Mouse (Mus musculus) hindbrain, embryonic 13.5 days (tissue): ENCODE measurements around the gene Kcnq5. TPM values are rescaled to one million over a fixed set of nuclear protein-coding genes. Genes with fewer than 3 reads are reported as not detected.

Experiments
- ATAC-seq: fragments of 200-750 bp; cut with Nextera tagmentation; 2 replicates; pipeline ENCODE4 v1.8.0; 2017; ENCODE audit warnings: moderate TSS enrichment; ENCODE audit not compliant: low FRiP score
- H3K27ac ChIP-seq: fragments of 300-500 bp; sonication (generic); 2 replicates; pipeline ENCODE4 v1.5.1; 2015; ENCODE audit warnings: inconsistent platforms, mild to moderate bottlenecking, moderate library complexity
- H3K27me3 ChIP-seq: fragments of 300-500 bp; sonication (generic); 2 replicates; pipeline ENCODE4 v1.6.1; 2015; ENCODE audit warnings: mild to moderate bottlenecking, inconsistent platforms
- H3K36me3 ChIP-seq: fragments of 300-500 bp; sonication (generic); 2 replicates; pipeline ENCODE4 v1.6.1; 2015; ENCODE audit warnings: mild to moderate bottlenecking, inconsistent platforms
- H3K4me1 ChIP-seq: fragments of 300-500 bp; sonication (generic); replicated peaks from 2 replicates; pipeline ENCODE4 v1.6.1; 2015; ENCODE audit warnings: inconsistent platforms
- H3K4me2 ChIP-seq: fragments of 300-500 bp; sonication (generic); 2 replicates; pipeline ENCODE4 v1.6.1; 2015; ENCODE audit warnings: inconsistent platforms, mild to moderate bottlenecking, moderate library complexity
- H3K4me3 ChIP-seq: fragments of 300-500 bp; sonication (generic); 2 replicates; pipeline ENCODE4 v1.5.1; 2015; ENCODE audit warnings: mild to moderate bottlenecking, inconsistent platforms
- H3K9ac ChIP-seq: fragments of 300-500 bp; sonication (generic); 2 replicates; pipeline ENCODE4 v1.6.1; 2015; ENCODE audit warnings: mild to moderate bottlenecking, inconsistent platforms
- H3K9me3 ChIP-seq: fragments of 300-500 bp; sonication (generic); 2 replicates; pipeline ENCODE4 v1.6.1; 2016; ENCODE audit warnings: inconsistent platforms
- WGBS: fragments of 180-500 bp; shearing (Covaris S2); methylation state at CpG from one replicate; pipeline ENCODE4 v1.1.7; 2015; 5-methylcytosine and 5-hydroxymethylcytosine counted together
- polyA plus RNA-seq: library from polyadenylated mRNA; unstranded; fragments of >200 nt; fragmentation: Nextera tagmentation; extraction: Ambion mirVana; gene quantifications from 2 replicates; pipeline ENCODE4 v1.2.1, GENCODE M21; 2015

Gene Kcnq5
- 1.1 and 1.5 TPM in 2 replicates for polyA plus RNA-seq

- no peaks in the 10 kb centered on the region for H3K9me3 ChIP-seq
- H3K27me3 ChIP-seq: peaks cover 27% of the 10 kb centered on the region
- H3K4me2 ChIP-seq: peak within 1 kb of the TSS; percentile 97
- H3K4me3 ChIP-seq: peak within 1 kb of the TSS; percentile 69
- peak within 1 kb of the TSS; percentile 23; the same call in 1 of the 2 replicates for H3K27ac ChIP-seq
- H3K36me3 ChIP-seq: no peaks in the 10 kb centered on the region
- peaks cover 21% of the 10 kb centered on the region for H3K4me1 ChIP-seq
- H3K9ac ChIP-seq: peak within 1 kb of the TSS; percentile 77
- WGBS: under 1% methylated on average over 51 of the region's 89 CpGs
- peak; percentile 86 for ATAC-seq
These were observed at the start of gene Kcnq5 for GRCm38 (mm10) chr1:21961251-21962082. Gene Kcnq5, minus strand, starts transcription at chr1:21961942.

- no peaks in the 10 kb centered on the region for H3K36me3 ChIP-seq
- H3K9me3 ChIP-seq: no peaks in the 10 kb centered on the region
- no peak overlapping the region for H3K27ac ChIP-seq
- no peaks in the 10 kb centered on the region for H3K27me3 ChIP-seq
- no peak overlapping the region for H3K4me3 ChIP-seq
- no peaks in the 10 kb centered on the region for H3K4me1 ChIP-seq
- no peak overlapping the region for H3K4me2 ChIP-seq
- H3K9ac ChIP-seq: no peak overlapping the region
- no peak for ATAC-seq
These were observed 18.0 kb upstream of the Kcnq5 start for GRCm38 (mm10) chr1:21979755-21980154.

- Histone ChIP-seq H3K9ac (no peak overlapping the region), H3K4me1 (no peaks in the 10 kb centered on the region), H3K36me3 (no peaks in the 10 kb centered on the region), H3K27me3 (no peaks in the 10 kb centered on the region), H3K4me3 (no peak overlapping the region), H3K4me2 (no peak overlapping the region), H3K27ac (no peak overlapping the region), H3K9me3 (no peaks in the 10 kb centered on the region)
- 57% methylated on average over 1 of the region's 1 CpGs for WGBS
- ATAC-seq: no peak
These were observed 17.6 kb upstream of the Kcnq5 start for GRCm38 (mm10) chr1:21979292-21979691.

- H3K36me3 ChIP-seq: no peaks in the 10 kb centered on the region
- no peaks in the 10 kb centered on the region for H3K4me1 ChIP-seq
- H3K4me2 ChIP-seq: no peak overlapping the region
- H3K9me3 ChIP-seq: no peaks in the 10 kb centered on the region
- no peak overlapping the region for H3K27ac ChIP-seq
- no peaks in the 10 kb centered on the region for H3K27me3 ChIP-seq
- no peak overlapping the region for H3K9ac ChIP-seq
- 96% methylated on average over 3 of the region's 3 CpGs for WGBS
- no peak overlapping the region for H3K4me3 ChIP-seq
- ATAC-seq: no peak
These were observed 12.3 kb upstream of the Kcnq5 start for GRCm38 (mm10) chr1:21974040-21974439.

GRCm38 (mm10) chr1:21967139-21967538 lies 5.4 kb upstream of the Kcnq5 start:
- peaks cover 17% of the 10 kb centered on the region for H3K27me3 ChIP-seq

GRCm38 (mm10) chr1:21962896-21963864 lies 1.4 kb upstream of the Kcnq5 start:
- 58% methylated on average over 16 of the region's 16 CpGs for WGBS
- H3K4me3 ChIP-seq: no peak overlapping the region
- ATAC-seq: no peak
- peaks cover 27% of the 10 kb centered on the region for H3K27me3 ChIP-seq
- no peak overlapping the region for H3K27ac ChIP-seq
- no peak overlapping the region for H3K9ac ChIP-seq
- H3K4me2 ChIP-seq: no peak overlapping the region; the same call in 1 of the 2 replicates
- H3K36me3 ChIP-seq: no peaks in the 10 kb centered on the region
- H3K4me1 ChIP-seq: peaks cover 21% of the 10 kb centered on the region
- H3K9me3 ChIP-seq: no peaks in the 10 kb centered on the region

More at GRCm38 (mm10) chr1:21967139-21967538, 5.4 kb upstream of the Kcnq5 start:
- no peaks in the 10 kb centered on the region for H3K9me3 ChIP-seq
- no peak overlapping the region for H3K9ac ChIP-seq
- no peaks in the 10 kb centered on the region for H3K36me3 ChIP-seq
- H3K4me2 ChIP-seq: no peak overlapping the region
- WGBS: 84% methylated on average over 3 of the region's 3 CpGs
- no peak overlapping the region for H3K4me3 ChIP-seq
- no peak for ATAC-seq
- H3K27ac ChIP-seq: no peak overlapping the region
- H3K4me1 ChIP-seq: peaks cover 6% of the 10 kb centered on the region

GRCm38 (mm10) chr1:21962083-21962471 lies 335 bp upstream of the Kcnq5 start:
- peak; percentile 41 for ATAC-seq
- H3K4me2 ChIP-seq: peak overlapping the region; percentile 97
- H3K27me3 ChIP-seq: peaks cover 27% of the 10 kb centered on the region
- no peaks in the 10 kb centered on the region for H3K36me3 ChIP-seq
- peak overlapping the region; percentile 77 for H3K9ac ChIP-seq
- whole genome bisulfite sequencing: 2% methylated on average over 19 of the region's 19 CpGs
- H3K27ac ChIP-seq: no peak overlapping the region; the same call in 1 of the 2 replicates
- H3K4me1 ChIP-seq: peaks cover 21% of the 10 kb centered on the region
- no peaks in the 10 kb centered on the region for H3K9me3 ChIP-seq
- peak overlapping the region; percentile 69 for H3K4me3 ChIP-seq

GRCm38 (mm10) chr1:21960421-21961250 lies 1.1 kb downstream of the Kcnq5 start:
- 1% methylated on average over 38 of the region's 48 CpGs for WGBS
- Histone ChIP-seq H3K4me3 (peak overlapping the region; percentile 69), H3K4me1 (peaks cover 21% of the 10 kb centered on the region), H3K4me2 (peak overlapping the region; percentile 97), H3K9ac (peak overlapping the region; percentile 77), H3K36me3 (no peaks in the 10 kb centered on the region), H3K9me3 (no peaks in the 10 kb centered on the region), H3K27ac (peak overlapping the region; percentile 23; the same call in 1 of the 2 replicates), H3K27me3 (peaks cover 27% of the 10 kb centered on the region)
- ATAC-seq: peak; percentile 76

- no peak overlapping the region for H3K9ac ChIP-seq
- peaks cover 27% of the 10 kb centered on the region for H3K27me3 ChIP-seq
- no peak overlapping the region for H3K27ac ChIP-seq
- peak overlapping the region; percentile 69 for H3K4me3 ChIP-seq
- H3K4me2 ChIP-seq: peak overlapping the region; percentile 97
- no peak for ATAC-seq
- WGBS: 43% methylated on average over 8 of the region's 8 CpGs
- H3K4me1 ChIP-seq: peaks cover 21% of the 10 kb centered on the region
- H3K36me3 ChIP-seq: no peaks in the 10 kb centered on the region
- H3K9me3 ChIP-seq: no peaks in the 10 kb centered on the region
These were observed 2.0 kb downstream of the Kcnq5 start for GRCm38 (mm10) chr1:21959648-21960285.

- Histone ChIP-seq H3K27me3 (peaks cover 18% of the 10 kb centered on the region), H3K4me3 (no peak overlapping the region), H3K4me1 (peaks cover 21% of the 10 kb centered on the region), H3K27ac (no peak overlapping the region), H3K9me3 (no peaks in the 10 kb centered on the region), H3K9ac (no peak overlapping the region), H3K4me2 (no peak overlapping the region), H3K36me3 (no peaks in the 10 kb centered on the region)
- WGBS: 76% methylated on average over 4 of the region's 4 CpGs
- ATAC-seq: no peak
These were observed 3.7 kb downstream of the Kcnq5 start for GRCm38 (mm10) chr1:21958013-21958412.

- Histone ChIP-seq H3K36me3 (no peaks in the 10 kb centered on the region), H3K9ac (no peak overlapping the region), H3K27me3 (no peaks in the 10 kb centered on the region), H3K4me1 (no peaks in the 10 kb centered on the region), H3K4me3 (no peak overlapping the region), H3K4me2 (no peak overlapping the region), H3K27ac (no peak overlapping the region), H3K9me3 (no peaks in the 10 kb centered on the region)
- ATAC-seq: no peak
- 78% methylated on average over 4 of the region's 4 CpGs for WGBS
These were observed 20.9 kb downstream of the Kcnq5 start for GRCm38 (mm10) chr1:21940831-21941230.
